Mouse (Mus musculus) kidney, adult 9 months (tissue): ENCODE measurements around the gene Tns1.
"Not testable (repeated sequence)": the region's sequence is repeated elsewhere in the genome, so short reads cannot be mapped to it uniquely, and the experiment has no call there.

Experiments
- DNase-seq: peaks from one replicate; pipeline ENCODE4 v3.0.0; 2022

Gene Tns1

DNA sequence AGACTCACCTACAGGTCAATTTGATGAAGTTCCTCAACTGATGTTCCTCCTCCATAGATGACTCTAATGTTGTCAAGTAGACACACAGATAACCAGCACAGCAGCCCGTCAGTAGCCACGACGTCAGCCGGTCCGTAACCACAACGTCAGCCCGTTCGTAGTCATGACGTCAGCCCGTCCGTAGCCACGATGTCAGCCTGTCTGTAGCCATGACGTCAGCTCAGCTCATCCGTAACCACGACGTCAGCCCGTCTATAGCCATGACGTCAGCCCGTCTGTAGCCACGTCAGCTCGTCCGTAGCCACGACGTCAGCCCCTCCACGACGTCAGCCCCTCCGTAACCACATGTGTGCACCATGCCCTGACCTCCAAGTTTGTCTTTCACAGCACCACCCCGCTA is 217.1 kb downstream of the Tns1 start:
- peak; percentile 16 for DNase-seq

DNA sequence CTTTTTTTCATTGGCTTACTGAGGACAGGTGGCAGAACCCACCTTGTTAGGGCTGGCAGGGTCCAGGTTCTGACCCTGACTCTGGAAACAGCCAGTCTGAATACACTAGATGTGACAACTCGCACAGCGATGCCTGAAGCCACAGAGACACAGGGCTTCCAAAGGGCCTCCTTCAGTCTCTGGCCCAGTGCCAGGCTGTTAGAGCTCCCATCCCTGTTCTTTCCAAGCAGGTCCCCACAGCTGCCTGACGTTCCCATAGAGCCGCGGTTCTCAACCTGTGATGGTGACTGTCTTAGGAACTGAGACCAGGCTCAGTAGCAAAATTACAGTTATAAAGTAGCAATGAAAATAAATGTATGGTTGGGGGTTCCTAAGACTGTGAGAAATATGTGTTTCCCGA is 217.9 kb downstream of the Tns1 start:
- DNase-seq = peak; percentile 20

DNA sequence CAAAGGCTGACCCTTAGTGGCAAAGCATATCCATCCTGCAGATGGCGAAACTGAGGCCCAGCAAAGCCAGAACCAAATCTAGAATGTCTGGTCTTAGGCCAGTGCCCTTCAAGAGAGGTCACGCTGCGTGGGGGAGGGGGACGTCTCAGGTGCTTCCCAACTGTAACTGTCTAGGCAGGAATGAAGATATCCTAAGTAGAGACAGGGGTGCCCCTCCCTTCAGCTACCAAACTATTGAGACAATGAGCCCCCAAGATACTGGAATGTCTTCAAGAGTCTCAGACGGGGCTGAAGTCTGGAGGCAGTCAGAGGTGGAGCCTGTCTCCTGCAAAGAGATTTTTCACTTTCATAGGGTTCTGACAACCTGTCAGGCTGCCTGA is 218.4 kb downstream of the Tns1 start:
- peak; percentile 33 for DNase-seq

DNA sequence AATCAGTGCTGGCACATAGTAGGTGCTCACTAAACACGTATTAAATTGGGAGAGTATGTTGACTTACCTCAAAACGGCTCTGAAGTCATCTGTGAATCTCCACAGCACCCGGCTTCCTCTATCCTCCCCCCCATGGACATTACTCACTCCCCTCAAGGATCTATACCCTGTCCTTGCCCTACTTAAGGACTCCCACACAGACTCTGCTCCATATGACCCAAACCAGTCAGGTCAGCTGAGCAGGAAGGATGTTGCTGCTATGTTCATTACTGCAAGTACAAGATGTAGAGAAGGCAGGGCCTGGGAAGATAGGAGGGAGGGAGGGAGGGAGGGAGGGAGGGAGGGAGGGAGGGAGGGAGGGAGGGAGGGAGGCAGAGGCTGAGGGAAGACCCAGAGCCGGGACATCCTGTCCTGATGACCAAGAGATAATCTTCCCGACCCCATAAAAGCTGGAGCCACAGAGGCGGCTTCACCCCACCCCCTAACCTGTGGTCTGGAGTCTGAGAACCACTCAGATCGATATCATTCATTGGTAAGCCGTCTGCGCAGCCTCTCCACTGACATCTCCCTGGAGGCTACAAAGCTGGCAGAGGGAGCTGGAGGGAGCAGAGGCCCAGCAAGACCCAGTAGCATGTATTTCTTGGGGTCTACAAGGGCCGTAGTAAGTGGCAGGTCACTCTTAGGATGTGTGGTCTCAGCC is 219.0 kb downstream of the Tns1 start:
- DNase-seq = peak; percentile 15

DNA sequence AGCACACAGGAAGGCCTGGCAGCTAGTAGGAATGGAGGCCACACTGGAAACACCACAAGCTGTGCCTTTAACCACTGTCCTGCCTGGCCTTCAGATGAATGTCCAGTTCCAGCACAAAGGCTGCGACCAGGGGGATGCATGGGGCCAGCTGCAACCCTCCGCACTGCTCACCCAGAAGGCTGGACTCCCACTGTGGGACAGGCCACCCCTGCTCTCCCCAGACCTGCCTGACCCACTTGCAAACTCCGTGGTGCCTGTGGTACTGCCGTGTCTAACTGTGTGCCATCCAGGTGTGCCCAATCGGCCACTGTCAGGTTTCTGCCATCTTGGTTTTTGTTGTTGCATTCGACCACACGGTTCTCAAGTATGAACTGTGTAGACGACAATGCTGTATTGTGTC is 219.6 kb downstream of the Tns1 start:
- no peak for DNase-seq

DNA sequence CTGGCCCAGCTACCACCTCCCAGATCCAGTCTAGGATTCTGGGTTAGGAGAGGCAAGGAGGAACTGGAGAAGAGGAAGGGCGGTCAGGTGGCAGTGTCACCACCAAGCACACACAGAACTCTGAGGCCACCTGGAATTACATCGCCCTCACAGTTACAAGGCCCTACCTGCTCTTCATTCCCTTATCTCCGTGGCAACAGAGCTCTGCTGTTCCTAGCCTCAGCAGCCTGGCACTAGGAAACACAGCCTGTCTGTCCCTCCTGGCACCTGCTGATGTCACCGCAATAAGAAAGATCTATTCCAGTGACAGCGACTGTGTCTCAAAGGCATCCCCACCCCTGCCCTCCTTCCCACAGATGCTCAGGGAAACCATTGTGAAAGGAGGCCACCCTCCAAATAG is 221.2 kb downstream of the Tns1 start:
- DNase-seq = peak; percentile 9

DNA sequence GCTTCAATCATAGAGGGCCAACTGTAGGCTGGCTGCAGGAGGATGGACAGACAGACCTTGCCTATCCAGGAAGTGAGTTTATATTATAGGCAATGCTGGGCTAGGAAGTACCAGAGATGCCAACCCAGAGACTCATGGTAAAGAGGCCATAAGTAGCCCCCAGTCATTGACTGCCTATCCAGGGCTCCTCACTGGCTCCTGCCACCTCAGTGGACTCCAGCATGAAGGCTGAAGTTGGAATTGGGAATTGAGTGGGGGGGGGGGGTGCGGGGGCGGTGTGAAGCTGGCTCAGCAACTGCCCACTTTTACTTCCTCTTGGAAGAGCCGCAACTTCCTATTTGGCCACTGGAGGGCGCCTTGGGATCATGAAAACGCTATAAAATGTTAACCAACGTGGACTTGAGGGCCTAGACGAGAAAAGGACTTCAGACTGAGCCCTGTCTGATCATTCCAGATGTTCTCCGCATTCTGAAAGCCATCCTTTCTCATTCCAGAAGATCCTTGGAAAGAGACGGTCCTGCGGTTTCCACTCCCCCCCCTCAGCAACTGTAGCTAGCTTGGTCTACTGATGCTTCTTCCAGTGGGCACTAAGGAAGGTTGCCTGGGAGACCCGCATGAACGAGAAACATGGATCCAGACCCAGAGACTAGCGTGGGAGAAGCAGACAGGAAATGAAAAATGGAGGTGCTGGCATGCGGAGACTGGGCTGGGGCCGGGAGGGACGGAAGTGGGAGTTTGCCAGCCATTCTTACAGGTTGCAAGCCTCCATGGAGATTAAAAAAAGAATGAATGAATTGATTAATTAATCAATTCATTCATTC is 221.9 kb downstream of the Tns1 start:
- peak; percentile 82 for DNase-seq

DNA sequence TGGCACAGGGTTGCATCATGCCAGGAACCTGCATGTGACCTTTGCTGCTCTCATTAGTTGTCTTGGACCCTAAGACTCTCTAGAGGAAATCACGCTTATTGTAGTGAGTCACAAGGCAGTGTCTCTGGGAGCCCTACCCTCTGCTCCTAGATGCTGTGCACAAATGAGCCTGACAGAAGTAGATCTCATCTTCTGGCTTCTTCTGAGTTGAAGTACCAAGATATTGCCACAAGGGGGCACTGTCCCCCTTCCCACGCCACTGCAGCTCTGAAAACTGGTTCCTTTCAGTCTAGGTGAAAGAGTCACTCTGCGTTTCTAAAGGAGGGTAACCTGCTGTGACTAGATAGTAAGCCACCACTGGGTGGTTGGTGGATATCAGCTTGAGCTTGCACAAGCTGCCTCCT is 222.8 kb downstream of the Tns1 start:
- DNase-seq = peak; percentile 84

DNA sequence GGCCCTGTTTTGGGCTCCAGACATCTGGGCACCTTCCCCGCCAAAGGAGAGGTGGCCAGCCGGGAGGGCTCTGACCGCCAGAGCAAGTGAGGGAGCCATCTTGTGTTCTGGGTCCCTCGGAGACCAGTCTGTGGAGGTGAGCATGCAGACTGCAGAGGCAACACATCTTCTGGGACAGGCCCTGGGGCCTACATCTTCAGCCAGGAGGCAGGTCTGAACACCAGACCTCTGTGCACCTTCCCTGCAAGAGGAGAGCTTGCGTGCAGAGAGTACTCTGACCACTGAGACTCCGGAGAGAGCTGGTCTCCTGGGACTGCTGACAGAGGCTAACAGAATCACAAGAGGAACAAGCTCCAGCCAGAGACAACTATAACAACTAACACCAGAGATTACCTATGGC is 228.8 kb downstream of the Tns1 start:
- not testable (repeated sequence) for DNase-seq

DNA sequence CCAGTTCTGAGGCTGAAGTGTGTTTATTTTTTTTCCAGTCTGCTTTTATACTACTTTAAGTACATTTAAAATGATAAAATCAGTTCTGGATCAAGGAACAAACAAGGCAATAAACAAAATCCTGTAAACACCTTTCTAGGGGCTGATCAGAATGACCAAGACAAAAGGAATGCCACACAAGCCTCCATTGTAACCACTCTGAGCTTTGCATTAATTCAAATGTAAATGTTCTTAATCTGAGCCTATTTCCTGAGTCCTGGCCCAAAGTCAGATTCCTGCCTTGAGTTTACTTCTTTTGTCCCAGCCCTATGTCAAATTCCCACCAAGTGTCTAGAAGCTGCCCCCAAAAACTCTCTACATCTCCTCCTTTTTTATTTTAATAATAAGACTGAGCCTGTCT is 243.5 kb downstream of the Tns1 start:
- DNase-seq = no peak

DNA sequence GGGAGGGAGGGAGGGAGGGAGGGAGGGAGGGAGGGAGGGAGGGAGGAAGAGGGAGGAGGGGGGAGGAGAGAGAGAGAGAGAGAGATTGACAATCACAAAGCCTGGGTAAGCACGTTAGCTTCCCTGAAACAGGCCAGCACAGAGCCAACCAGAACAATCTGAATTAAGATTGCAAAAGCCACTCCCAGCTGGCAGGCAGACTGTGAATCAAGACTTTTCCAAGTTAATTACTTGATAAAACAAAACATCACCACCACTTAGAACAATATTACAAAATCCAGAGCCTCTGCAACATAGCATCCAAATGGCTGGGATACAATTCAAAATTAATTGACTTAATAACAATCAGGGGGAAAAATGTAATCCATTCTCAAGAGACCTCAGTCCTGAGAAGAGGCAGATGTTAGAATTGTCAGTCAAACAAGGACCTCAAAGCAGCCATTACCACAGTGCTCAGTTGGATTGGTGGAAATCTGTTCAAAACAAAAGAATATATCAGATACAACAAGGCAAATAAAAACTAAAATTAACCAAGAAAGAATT is 248.5 kb downstream of the Tns1 start:
- no peak for DNase-seq

DNA sequence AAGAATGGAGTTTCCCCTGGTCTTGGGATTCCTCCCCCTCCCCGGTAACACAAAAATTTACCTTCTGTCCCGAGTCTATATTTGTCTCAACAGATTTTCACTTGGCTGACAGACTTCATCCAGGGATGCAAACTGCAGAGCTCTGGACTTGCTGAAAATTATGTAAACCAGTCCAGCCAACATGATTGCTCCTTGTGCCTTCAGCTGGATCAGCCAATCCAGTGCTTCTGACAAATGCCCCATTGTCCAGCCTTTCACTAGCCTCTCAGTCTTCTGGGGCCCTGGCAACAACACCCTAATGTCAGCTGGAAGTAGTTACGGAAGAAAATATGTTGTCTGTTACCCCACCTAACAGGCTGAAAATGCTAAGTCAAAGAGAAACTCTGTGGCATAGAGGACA is 259.9 kb downstream of the Tns1 start:
- DNase-seq = no peak

DNA sequence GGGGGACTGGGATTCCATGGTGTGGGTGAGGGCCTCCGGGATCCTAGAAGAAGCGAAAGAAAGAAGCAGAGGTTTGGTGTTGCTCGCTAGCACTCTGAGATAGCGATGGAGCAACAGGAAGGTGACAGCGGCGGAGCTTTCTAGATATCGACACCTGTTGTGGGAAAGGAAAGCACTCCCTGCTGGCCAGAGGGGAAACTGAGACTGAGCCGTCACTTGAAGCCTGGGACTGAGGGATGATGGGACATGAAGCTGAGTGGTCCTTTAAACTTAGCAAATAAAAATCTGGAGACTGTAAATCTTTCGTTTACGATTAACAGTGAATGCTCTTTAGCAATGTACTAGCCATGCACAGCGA is 261.2 kb downstream of the Tns1 start:
- no peak for DNase-seq

DNA sequence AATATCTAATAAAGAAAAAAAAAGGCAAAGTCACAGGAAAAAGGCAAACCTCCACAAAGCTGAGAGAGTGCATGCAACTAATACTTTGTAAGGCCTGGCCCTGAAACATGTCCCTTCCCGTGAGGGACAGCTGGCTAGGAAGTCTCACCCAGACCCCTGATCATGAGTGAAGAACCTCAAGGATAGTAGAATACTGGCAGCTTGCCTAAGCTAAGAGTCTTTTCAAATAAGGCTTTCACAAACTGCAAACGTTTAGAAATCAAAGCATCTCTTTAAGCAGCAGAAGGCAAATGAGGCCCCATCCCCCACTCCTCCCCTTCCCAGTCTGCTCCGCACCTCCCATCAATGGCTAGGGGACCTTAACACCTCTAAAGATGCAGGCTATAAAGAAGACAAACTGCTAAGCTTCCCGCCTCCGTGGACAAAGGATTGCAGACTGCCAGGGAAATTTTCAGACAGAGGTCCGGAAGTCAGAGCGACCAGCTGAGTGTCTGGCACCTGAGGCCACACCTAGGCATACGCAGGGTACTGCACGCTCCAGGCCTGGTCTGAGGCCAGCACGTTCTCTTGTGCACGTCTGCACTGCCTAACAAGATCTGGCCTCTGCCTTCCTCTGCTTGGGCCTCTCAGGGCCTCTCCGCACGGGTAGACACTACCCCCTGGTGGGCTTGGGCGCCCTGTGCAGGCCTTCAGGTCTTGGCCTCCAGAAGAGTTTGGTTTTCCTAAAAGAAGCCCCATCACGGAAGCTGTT is 261.8 kb downstream of the Tns1 start:
- peak; percentile 83 for DNase-seq

DNA sequence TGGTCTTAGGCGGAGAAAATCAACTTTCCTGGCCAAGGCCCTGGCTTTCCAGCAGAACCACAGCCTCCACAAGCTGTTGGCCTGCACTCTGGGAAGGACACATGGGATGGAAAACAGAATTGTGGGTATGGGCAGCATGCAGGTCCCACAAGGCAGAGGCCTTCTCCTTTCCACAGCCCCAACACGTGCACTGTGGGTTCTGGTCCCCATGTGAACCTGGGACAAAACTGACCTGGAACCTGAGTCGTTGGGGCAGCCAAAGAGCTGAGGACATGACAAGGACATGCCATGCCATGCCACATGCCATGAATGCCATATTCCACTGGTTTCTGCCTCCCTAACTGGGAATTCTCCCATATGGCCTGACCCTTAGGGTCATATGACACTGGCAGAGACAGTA is 263.8 kb downstream of the Tns1 start:
- no peak for DNase-seq
